Mouse (Mus musculus): ENCODE data around the gene Agrp. TPM values are rescaled to one million over a fixed set of nuclear protein-coding genes. Genes with fewer than 3 reads are reported as not detected.

Agrp gene
- polyA plus RNA-seq, 2 experiments: 1.0 to 2.5 TPM

DNA sequence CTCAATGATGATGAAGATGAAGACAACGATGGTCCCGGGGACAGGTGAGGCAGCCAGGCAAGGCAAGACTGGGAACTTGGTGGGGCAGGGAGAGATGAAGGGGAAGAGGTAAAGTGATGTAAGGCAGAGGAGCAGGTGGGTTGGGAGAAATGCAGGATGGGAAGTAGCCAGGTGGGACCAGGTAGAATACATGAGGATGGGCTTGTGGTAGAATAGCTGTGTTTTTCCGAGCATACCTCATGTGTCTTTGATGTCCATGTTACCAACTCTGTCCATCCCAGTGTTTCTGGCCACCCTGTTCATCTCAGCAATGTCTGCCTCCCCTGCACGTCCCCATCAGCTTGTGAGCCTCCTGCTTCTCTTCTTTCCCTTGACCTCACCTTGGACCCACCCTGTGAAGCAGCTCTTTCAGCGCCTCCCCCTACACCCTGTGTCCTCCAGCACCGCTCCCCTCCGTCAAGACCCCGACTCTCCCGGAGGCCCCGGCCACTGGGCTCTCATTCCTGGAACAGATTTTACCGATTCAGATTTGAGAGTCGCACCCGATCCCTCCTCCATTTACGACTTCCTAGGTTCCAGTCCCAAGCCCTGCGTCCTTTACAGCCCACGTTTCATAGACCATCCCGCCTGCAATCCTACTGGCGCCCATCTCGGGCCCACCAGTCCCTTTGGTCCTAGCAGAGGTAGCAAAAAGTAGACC is 18.2 kb downstream of the Agrp start:
- H3K36me3 ChIP-seq (ENCODE audit: control insufficient read depth, insufficient read depth, low read length): peaks cover 83% of the 10 kb centered on the region
- no peak overlapping the region for H3K27ac ChIP-seq (replicated peaks; ENCODE audit: low read depth, low read length)
- TF ChIP-seq POLR2A (IDR thresholded peaks at IDR 0.05; ENCODE audit: borderline replicate concordance, extremely low read depth, insufficient read depth, insufficient read length): no peak
- no peaks in the 10 kb centered on the region for H3K27me3 ChIP-seq (ENCODE audit: control insufficient read depth, insufficient read depth, low read length)
- no peaks in the 10 kb centered on the region for H3K9me3 ChIP-seq (ENCODE audit: control insufficient read depth, low read length)
- no peak overlapping the region for H3K4me3 ChIP-seq (replicated peaks; ENCODE audit: low read length)
- no peak overlapping the region for H3K9ac ChIP-seq (ENCODE audit: low read depth, low read length, severe bottlenecking)
- DNase-seq (ENCODE audit: low spot score): no peak
- no peak for ATAC-seq (ENCODE audit: low FRiP score, low read depth)
- H3K4me1 ChIP-seq (ENCODE audit: control insufficient read depth, insufficient read depth, low read length): peaks cover 19% of the 10 kb centered on the region
- WGBS: 87% methylated on average over 19 of the region's 19 CpGs
- H3K4me2 ChIP-seq (replicated peaks; ENCODE audit: low read depth, low read length, severe bottlenecking): no peak overlapping the region

DNA sequence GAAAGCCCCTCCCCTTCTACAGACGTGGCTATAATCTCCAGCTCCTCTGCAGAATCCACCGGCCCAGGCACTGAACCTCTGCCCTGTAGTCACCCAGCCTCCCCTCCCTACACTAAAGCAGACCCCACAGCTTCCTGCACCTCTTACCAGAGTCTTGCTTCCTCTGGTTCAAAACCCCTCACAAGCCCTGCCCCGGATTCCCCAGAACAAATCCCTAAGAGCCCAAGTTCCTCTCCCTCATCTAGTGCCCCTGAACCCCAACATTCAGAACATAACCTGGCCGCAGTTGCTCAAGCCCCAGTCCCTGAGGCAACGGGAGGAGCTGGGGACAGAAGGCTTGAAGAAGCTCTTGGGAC is 18.9 kb downstream of the Agrp start:
- Histone ChIP-seq H3K9me3 (ENCODE audit: control insufficient read depth, low read length) (no peaks in the 10 kb centered on the region), H3K4me1 (ENCODE audit: control insufficient read depth, insufficient read depth, low read length) (peaks cover 17% of the 10 kb centered on the region), H3K9ac (ENCODE audit: low read depth, low read length, severe bottlenecking) (no peak overlapping the region), H3K4me3 (replicated peaks; ENCODE audit: low read length) (no peak overlapping the region), H3K4me2 (replicated peaks; ENCODE audit: low read depth, low read length, severe bottlenecking) (no peak overlapping the region), H3K27me3 (ENCODE audit: control insufficient read depth, insufficient read depth, low read length) (no peaks in the 10 kb centered on the region), H3K36me3 (ENCODE audit: control insufficient read depth, insufficient read depth, low read length) (peaks cover 82% of the 10 kb centered on the region), H3K27ac (replicated peaks; ENCODE audit: low read depth, low read length) (no peak overlapping the region)
- no peak for ATAC-seq (ENCODE audit: low FRiP score, low read depth)
- DNase-seq (ENCODE audit: low spot score): no peak
- no peak for TF ChIP-seq POLR2A (IDR thresholded peaks at IDR 0.05; ENCODE audit: borderline replicate concordance, extremely low read depth, insufficient read depth, insufficient read length)
- 88% methylated on average over 5 of the region's 5 CpGs for WGBS

DNA sequence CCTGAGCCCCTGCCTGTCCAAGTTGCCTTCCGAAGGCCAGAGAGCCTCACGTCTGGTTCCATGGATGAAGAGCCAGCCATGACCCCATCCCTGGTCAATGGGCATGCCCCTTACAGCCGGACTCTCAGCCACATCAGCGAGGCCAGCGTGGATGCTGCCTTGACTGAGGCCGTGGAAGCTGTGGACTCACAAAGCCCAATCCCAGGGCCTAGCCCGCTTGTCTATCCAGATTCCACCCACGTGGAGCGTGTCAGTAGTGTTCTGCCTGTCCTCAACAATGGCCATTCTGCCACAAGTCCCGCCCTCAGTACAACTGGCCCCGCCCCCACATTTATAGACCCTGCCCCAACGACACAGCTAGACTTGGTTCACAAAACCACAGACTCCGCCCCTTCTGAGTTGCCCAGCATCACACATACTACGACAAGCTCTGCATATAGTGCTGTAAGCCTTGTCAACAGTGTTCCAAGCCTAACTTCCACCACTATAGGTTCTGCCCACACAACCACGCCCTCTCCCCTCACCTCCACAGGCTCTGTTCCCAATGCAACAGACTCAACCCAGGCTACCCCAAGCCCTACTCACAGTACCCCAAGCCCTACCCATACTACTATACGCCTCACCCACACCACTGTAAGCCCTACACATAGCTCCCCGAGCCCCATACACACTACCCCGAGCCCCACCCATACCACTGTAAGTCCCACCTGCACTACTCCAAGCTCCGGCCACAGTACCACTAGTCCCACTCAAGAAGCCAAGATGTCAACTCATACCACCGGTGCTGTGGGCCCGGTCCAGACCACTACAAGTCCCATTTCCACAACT is 19.5 kb downstream of the Agrp start:
- DNase-seq (ENCODE audit: low spot score) (no peak), ATAC-seq (ENCODE audit: low FRiP score, low read depth) (no peak)
- peaks cover 77% of the 10 kb centered on the region for H3K36me3 ChIP-seq (ENCODE audit: control insufficient read depth, insufficient read depth, low read length)
- H3K9me3 ChIP-seq (ENCODE audit: control insufficient read depth, low read length): no peaks in the 10 kb centered on the region
- H3K4me1 ChIP-seq (ENCODE audit: control insufficient read depth, insufficient read depth, low read length): peaks cover 11% of the 10 kb centered on the region
- H3K27me3 ChIP-seq (ENCODE audit: control insufficient read depth, insufficient read depth, low read length): no peaks in the 10 kb centered on the region
- no peak overlapping the region for H3K4me3 ChIP-seq (replicated peaks; ENCODE audit: low read length)
- no peak for TF ChIP-seq POLR2A (IDR thresholded peaks at IDR 0.05; ENCODE audit: borderline replicate concordance, extremely low read depth, insufficient read depth, insufficient read length)
- no peak overlapping the region for H3K4me2 ChIP-seq (replicated peaks; ENCODE audit: low read depth, low read length, severe bottlenecking)
- no peak overlapping the region for H3K27ac ChIP-seq (replicated peaks; ENCODE audit: low read depth, low read length)
- 91% methylated on average over 21 of the region's 21 CpGs for WGBS
- H3K9ac ChIP-seq (ENCODE audit: low read depth, low read length, severe bottlenecking): no peak overlapping the region

DNA sequence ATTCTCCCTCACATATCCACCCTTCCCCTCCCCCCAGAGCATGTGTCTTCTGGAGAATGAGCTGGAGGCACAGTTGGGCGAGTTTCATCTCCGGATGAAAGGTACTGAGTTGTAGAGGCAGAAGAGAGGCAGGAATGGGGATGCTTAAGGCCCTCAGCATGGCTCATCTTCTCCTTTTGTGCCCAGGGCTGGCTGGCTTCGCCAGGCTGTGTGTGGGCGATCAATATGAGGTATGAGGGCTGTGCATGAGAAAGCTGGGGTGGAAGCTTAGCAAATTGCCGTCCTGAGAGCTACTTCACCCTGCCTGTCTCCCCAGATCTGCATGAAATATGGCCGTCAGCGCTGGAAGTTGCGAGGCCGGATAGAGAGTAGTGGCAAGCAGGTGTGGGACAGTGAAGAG is 21.3 kb downstream of the Agrp start:
- peaks cover 65% of the 10 kb centered on the region for H3K36me3 ChIP-seq (ENCODE audit: control insufficient read depth, insufficient read depth, low read length)
- 86% methylated on average over 9 of the region's 9 CpGs for WGBS
- ATAC-seq (ENCODE audit: low FRiP score, low read depth) (no peak), DNase-seq (ENCODE audit: low spot score) (no peak)
- H3K9me3 ChIP-seq (ENCODE audit: control insufficient read depth, low read length): no peaks in the 10 kb centered on the region
- H3K9ac ChIP-seq (ENCODE audit: low read depth, low read length, severe bottlenecking): no peak overlapping the region
- no peak overlapping the region for H3K4me2 ChIP-seq (replicated peaks; ENCODE audit: low read depth, low read length, severe bottlenecking)
- H3K4me1 ChIP-seq (ENCODE audit: control insufficient read depth, insufficient read depth, low read length): peaks cover 9% of the 10 kb centered on the region
- no peak overlapping the region for H3K4me3 ChIP-seq (replicated peaks; ENCODE audit: low read length)
- no peak overlapping the region for H3K27ac ChIP-seq (replicated peaks; ENCODE audit: low read depth, low read length)
- no peak for TF ChIP-seq POLR2A (IDR thresholded peaks at IDR 0.05; ENCODE audit: borderline replicate concordance, extremely low read depth, insufficient read depth, insufficient read length)
- H3K27me3 ChIP-seq (ENCODE audit: control insufficient read depth, insufficient read depth, low read length): no peaks in the 10 kb centered on the region

DNA sequence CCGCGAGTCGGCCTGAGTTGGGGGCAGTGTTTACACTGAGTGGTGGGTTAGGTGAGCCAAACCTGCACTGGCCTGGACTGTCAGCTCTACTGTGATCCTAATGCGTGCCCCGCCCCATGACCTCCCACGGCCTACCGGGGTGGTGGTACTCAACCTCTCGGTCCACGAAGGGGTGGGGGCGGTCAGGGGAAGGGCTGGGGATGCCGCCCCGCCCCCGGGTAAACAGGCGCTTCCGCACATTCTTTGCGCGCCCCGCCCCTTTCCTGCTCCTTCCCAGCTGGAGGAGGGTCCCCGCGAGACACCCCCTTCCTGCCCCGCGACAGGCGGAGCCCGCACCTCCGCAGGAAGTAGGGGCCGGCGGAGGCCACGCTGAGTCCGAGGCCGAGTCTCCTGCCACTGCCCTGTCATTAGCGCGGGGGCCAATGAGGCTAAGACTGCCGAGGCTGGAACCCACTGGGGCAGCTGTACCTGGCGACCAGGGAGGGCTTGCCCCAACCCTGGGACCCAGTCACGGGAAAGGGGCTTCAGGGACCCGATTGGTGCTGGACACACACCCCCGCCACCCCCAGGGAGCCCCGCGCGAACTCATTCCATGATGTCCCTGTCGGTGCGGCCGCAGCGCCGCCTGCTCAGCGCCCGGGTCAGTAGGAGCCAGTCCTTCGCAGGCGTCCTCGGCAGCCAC is 23.2 kb downstream of the Agrp start:
- Histone ChIP-seq H3K9me3 (ENCODE audit: control insufficient read depth, low read length) (no peaks in the 10 kb centered on the region), H3K36me3 (ENCODE audit: control insufficient read depth, insufficient read depth, low read length) (peaks cover 45% of the 10 kb centered on the region), H3K27ac (replicated peaks; ENCODE audit: low read depth, low read length) (no peak overlapping the region), H3K9ac (ENCODE audit: low read depth, low read length, severe bottlenecking) (peak overlapping the region; percentile 56), H3K27me3 (ENCODE audit: control insufficient read depth, insufficient read depth, low read length) (no peaks in the 10 kb centered on the region), H3K4me2 (replicated peaks; ENCODE audit: low read depth, low read length, severe bottlenecking) (peak overlapping the region; percentile 95), H3K4me3 (replicated peaks; ENCODE audit: low read length) (peak overlapping the region; percentile 48), H3K4me1 (ENCODE audit: control insufficient read depth, insufficient read depth, low read length) (peaks cover 9% of the 10 kb centered on the region)
- TF ChIP-seq POLR2A (IDR thresholded peaks at IDR 0.05; ENCODE audit: borderline replicate concordance, extremely low read depth, insufficient read depth, insufficient read length): no peak
- under 1% methylated on average over 46 of the region's 50 CpGs for WGBS
- ATAC-seq (ENCODE audit: low FRiP score, low read depth) (peak; percentile 46; the same call in 1 of the 2 replicates), DNase-seq (ENCODE audit: low spot score) (peak; percentile 57)

Measured in limb, embryonic 14.5 days (tissue).